Mouse (Mus musculus): ENCODE measurements around the gene Layn.

Gene Layn

GRCm38 (mm10) chr9:51056360-51057324 lies 20.3 kb downstream of the Layn start:
- TF ChIP-seq GATA4 (IDR thresholded peaks at IDR 0.05; ENCODE audit: insufficient replicate concordance, low read length), result no peak

GRCm38 (mm10) chr9:51052180-51052579 lies 24.7 kb downstream of the Layn start:
- TF ChIP-seq GATA4 (IDR thresholded peaks at IDR 0.05; ENCODE audit: insufficient replicate concordance, low read length), result no peak

GRCm38 (mm10) chr9:51042136-51042535 lies 34.8 kb downstream of the Layn start:
- TF ChIP-seq GATA4 (IDR thresholded peaks at IDR 0.05; ENCODE audit: insufficient replicate concordance, low read length), result no peak

DNA sequence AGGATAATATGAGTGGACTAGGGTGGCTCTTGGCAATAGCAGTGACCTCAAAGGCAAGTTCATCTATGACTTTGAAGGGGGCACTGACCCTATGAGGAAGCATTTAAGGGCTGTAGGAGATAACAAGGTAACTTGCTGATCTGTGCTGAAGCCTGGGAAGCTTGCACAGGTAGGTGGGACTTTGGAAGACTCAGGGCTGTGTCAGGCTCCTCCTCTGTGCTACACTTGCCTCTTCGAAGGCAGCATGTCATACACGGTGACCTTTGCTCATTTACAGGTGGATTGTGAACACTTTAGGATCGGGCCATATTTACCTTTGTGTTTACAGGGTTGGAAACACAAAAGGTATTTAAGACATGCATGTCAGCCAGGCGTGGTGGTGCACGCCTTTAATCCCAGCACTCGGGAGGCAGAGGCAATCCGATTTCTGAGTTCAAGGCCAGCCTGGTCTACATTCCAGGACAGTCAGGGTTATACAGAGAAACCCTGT lies 35.4 kb downstream of the Layn start:
- no peak for TF ChIP-seq GATA4 (IDR thresholded peaks at IDR 0.05; ENCODE audit: insufficient replicate concordance, low read length)

DNA sequence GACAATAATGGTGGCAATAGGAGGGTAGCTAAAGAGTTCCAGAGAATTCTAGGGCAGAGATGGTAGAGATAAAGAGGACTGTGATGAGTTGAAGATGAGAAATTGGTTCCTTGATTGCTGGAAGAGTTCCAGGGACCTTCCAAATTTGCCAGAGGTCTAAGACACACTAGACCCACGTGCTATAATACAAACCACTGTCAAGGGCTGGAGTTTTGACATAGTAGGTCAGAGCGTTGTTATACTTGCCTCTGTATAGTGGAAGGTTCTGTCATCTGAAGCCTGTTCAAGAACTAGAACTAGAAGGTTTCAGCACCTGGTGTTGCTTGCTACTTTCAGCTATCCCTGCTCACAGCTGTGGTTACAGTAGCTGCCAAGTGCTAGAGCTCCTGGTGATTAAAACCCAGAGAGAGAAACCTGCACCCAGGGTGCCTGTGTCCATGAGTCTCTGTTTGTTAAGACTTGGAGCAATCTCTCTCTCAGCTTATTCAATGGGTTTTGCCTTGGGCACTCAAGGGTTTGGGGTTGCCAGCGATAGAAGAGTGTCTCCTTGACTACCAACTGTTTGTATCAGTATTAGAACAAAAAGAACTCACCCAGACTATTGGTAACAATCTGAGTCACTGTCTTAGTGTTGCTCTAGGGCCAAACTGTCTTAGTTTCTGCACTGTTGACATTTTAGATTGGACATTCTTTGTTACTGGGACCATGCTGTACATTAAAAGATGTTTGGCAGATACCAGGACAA lies 43.9 kb downstream of the Layn start:
- TF ChIP-seq GATA4 (IDR thresholded peaks at IDR 0.05; ENCODE audit: insufficient replicate concordance, low read length), result no peak

DNA sequence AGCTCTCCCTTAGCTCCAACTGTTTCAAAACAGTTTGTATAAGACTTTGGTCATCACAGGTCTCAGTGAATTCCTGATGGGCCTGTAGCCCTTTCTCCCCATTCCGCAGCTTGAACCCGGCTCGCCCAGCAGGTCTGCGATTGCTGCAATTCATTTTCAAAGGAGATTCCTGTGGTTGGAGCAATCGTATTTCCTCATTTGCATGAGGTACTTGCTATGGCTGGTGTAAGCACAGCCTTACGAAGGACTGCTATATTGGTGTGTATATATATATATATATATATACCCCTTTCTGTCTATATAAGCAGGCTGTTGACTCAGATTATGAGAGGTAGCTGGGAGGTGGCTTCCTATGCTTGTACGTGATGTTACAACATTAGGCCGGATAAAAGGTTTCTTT lies 44.6 kb downstream of the Layn start:
- TF ChIP-seq GATA4 (IDR thresholded peaks at IDR 0.05; ENCODE audit: insufficient replicate concordance, low read length), result no peak

GRCm38 (mm10) chr9:51031603-51032002 lies 45.3 kb downstream of the Layn start:
- TF ChIP-seq GATA4 (IDR thresholded peaks at IDR 0.05; ENCODE audit: insufficient replicate concordance, low read length), result no peak

GRCm38 (mm10) chr9:51030147-51030546 lies 46.7 kb downstream of the Layn start:
- TF ChIP-seq GATA4 (IDR thresholded peaks at IDR 0.05; ENCODE audit: insufficient replicate concordance, low read length), result no peak

- TF ChIP-seq GATA4 (IDR thresholded peaks at IDR 0.05; ENCODE audit: insufficient replicate concordance, low read length), result no peak
These were observed 49.9 kb downstream of the Layn start for GRCm38 (mm10) chr9:51026952-51027351.

DNA sequence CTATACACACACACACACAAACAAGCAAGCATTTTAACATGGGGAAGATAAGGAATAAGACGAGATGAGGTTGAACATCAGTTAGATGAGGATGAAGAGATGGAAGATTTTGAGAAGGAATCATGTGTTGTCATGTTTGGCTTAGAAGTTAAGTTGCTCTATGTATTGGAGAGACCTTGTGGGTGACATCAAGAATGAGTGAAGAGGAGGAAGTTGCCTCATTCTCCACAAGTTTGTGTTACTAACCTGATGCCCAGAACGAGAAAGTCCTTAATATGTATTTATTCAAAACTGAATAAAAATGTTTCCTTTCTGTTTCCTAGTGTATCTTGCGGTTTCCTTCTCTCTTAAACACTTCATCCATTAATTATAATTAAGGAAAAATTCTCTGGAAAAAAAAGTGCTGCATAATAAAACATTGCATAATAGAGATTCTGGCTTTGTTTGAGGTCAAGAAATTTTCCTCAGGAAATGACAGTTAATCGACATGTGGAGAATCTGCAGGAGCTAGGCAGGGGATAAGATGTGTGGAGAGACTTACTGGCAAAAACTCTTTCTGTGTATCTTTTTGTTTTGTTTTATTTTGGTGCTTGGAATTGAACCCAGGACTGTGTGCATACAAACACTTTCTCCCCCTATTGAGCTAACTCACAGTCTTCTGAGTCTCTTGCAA lies 55.6 kb downstream of the Layn start:
- no peak for TF ChIP-seq GATA4 (IDR thresholded peaks at IDR 0.05; ENCODE audit: insufficient replicate concordance, low read length)

GRCm38 (mm10) chr9:51020351-51020750 lies 56.5 kb downstream of the Layn start:
- no peak for TF ChIP-seq GATA4 (IDR thresholded peaks at IDR 0.05; ENCODE audit: insufficient replicate concordance, low read length)

- TF ChIP-seq GATA4 (IDR thresholded peaks at IDR 0.05; ENCODE audit: insufficient replicate concordance, low read length), result no peak
These were observed 57.2 kb downstream of the Layn start for GRCm38 (mm10) chr9:51019670-51020069.

- TF ChIP-seq GATA4 (IDR thresholded peaks at IDR 0.05; ENCODE audit: insufficient replicate concordance, low read length), result no peak
These were observed 61.2 kb downstream of the Layn start for GRCm38 (mm10) chr9:51015732-51016131.

DNA sequence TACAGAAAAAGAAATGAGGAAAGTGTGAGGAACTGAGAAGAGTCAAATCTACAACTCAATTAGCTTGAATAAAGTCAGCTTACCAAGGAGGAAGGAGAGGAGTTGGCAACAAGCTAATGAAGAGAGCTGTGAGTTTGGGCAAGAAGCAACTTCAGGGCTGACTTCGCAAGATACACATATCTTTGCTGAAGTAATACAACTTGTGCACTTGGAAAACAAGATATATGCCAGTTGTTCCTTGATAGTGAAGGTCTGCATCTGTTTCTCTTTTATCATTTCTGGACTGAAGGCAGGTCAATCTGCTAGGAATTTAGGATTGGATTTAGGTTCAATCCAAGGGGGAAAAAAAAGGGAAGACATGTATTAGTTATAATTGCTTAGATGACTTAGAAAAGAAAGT lies 63.2 kb downstream of the Layn start:
- no peak for TF ChIP-seq GATA4 (IDR thresholded peaks at IDR 0.05; ENCODE audit: insufficient replicate concordance, low read length)

- TF ChIP-seq GATA4 (IDR thresholded peaks at IDR 0.05; ENCODE audit: insufficient replicate concordance, low read length), result no peak
These were observed 67.3 kb downstream of the Layn start for GRCm38 (mm10) chr9:51009656-51009950.

All from liver, adult (tissue).